Mouse (Mus musculus) CD4-positive, CD25-positive, alpha-beta regulatory T cell, adult 4 months (primary cell): Measurements from ENCODE around the gene Als2. TPM values are rescaled to one million over a fixed set of nuclear protein-coding genes. Genes with fewer than 3 reads are reported as not detected.

ENCODE experiments used
- ATAC-seq: one replicate; pipeline ENCODE4 v1.8.0; 2017
- polyA plus RNA-seq, 2 experiments: library from polyadenylated mRNA; unstranded; fragments of 100-300 nt; shearing (Covaris generic); gene quantifications; one replicate each; pipeline ENCODE4 v1.2.1; 2017

Gene Als2
- polyA plus RNA-seq, 2 experiments from 2014 or later, result 7.5 to 8.2 TPM

DNA sequence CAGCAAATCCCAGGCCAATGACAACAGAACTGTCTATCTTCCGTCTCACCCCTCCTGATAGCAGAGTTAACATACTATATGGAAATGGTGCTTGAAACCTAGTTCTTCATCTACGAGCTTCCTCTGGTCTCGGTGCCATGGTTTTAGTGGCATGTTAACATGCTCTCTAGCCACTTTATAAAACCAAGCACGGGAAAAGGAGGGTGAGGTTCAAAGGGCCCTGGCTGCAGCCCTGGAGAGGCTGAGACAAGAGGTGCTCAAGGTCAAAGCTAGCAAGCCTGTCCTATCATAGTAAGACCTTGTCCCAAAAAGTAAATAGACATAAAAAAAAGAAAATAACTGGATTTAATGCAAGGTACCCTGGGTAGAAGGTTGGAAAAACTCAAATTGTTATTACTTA is 25.4 kb downstream of the Als2 start:
- ATAC-seq, result no peak

DNA sequence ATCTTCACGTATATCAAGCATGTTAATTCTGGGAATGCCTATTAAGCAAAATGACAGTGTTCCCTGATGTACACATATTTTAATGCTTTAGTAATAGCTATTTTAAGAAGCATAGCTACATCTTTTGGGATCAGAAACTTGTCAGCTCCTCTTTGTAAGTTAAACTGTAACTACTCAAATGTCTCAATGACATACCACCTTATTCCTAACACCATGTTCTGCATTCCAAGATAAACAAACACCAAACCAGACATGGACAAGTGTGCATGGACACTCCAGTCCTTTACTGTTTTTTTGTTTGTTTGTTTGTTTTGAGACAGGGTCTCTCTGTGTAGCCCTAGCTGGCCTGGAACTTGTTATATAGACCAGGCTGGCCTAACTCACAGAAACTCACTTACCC is 28.7 kb downstream of the Als2 start:
- ATAC-seq, result no peak

DNA sequence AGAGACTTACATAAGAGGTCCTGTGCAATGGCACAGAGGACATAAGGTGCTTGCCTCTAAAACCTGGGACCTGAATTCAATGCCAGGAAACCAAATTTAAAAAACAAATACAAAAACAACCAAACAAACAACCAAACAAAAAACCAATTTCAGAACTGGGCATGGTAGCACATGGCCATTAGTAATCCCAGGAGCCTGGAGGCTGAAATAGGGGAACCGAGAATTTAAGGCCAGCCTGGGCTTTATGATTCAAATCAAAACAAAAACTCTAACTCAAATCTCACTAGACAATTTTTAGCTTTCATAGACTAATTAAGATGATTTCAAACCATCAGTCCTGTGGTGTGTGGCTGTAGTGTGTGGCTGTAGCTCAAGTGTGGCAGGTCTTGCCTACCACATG is 32.5 kb downstream of the Als2 start:
- ATAC-seq, result no peak

DNA sequence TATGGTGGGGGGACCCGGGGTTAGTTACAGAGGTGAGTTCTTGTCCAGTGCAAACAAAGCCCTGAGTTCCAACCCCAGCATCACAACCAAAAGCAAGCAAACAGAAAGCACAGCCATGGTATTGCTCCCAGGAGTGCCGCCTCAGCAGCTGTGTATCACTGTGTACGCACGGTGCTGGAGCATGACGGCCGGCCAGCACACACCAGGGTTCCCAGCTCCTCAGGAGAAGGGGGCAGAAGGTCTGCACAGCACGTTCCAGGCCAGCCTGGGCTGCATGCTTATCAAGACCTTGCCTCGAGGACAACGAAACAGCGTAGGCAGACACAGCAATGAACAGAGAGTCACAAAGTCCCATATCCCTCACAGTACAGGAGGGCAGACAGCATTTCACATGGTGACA is 34.7 kb downstream of the Als2 start:
- ATAC-seq, result no peak

DNA sequence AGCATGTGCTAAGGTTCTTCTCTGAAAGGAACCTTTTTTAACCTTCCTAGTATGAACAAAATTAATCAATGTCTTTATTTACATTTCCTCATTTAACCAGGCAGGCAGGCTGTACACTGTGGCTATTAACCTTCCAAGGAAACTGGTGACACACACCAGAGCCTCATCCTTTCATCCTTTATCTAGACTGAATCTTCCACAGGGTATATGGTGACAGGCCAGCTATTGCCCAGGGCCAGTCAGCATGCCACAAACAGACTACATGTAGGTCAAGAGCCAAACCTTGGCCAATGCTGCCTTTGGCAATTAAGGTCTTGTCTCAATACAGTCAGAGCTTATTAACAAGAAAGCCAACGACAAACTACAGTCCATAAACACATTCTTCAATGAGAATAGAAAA is 35.5 kb downstream of the Als2 start:
- ATAC-seq, result no peak

DNA sequence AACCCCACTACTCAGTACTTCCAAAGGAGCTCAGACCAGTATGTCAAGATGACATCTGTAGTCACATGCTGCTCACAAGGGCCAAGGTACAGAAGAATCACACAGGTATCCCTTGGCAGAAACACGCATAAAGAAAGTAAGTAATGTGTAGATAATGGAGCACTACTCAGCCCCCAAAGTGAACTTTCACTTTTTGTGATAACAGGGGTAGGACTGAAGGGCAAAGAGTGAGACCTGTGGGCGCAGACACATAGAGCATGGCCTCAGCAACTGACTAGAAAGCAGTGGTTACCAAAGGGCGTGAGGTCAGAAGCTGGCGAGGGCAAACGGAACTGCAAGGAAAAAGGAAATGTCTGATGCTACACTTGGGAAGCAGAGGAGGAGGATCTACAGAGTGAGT is 36.1 kb downstream of the Als2 start:
- ATAC-seq, result no peak

DNA sequence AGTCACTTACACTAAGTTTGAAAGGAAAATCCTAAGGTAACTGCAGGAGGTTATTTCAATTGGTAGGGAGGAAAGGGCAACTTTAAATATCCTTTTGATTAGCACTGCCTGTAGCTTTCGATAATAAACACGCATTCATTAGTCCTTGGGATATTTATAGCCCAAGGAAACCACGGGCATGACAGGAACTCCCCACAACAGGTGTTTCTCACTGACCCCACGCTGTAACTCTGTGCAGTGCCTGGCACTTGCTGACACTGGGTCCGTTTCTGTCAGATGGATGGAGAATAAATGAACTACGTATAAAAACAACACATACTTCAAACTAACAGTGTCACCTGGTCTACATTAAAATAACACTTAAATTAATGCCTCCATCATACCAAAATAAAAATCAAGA is 42.1 kb downstream of the Als2 start:
- ATAC-seq, result no peak

DNA sequence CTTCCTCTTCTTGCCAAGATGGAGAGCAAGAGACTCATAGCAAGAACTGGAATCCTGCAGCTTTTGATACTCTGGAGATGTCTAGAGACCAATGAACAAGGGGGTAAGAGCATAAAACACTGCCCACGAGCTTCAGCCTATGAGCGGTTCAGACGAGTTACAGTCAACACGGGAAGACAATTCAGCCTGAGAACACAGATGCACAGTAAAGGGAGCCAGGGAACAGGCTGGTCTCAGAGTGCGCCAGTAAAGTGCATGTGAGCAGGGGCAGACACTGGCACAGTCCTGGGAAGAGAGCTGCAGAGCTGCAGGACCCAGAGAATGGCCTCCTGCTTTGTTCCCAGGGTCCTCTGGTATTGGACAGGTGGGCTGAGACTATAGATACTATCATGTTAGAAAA is 49.2 kb downstream of the Als2 start:
- no peak for ATAC-seq

DNA sequence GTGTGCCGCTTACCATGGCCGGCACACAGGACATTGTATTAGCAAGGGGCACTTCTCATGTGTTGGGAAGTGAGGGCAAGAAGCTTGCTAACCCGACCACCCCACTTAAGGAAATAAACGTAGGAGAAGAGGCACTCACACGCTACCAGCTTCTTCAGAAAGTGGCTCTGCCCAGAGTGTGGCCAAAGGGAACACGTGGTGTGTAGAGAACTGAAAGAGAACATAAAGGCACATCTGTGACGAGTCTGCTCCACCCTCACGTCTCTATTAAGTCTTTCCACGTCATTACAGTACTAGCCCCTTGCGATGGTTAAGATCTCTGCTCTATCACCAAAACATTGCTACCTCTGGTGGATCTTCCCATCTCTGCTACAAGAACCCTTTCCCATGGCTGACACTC is 50.7 kb downstream of the Als2 start:
- ATAC-seq, result no peak

DNA sequence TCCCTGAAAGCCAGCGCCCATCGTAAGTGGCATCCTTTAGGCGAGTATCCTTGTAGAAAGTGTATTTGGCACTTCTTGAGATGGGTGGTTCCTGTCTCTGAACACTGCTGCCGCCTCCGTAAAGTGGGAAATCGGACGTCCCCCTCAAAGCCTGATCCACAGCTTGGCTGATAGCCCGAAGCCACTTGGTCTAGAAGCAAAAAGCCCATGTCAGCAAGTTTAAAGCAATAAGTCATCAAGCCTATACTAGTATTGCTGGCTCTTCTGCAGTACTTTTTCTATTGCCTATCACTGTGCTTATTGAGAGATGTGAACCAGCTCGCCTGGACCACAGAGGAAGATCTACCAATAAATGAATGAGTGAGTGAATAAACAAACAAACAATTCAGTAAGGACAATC is 51.6 kb downstream of the Als2 start:
- no peak for ATAC-seq

DNA sequence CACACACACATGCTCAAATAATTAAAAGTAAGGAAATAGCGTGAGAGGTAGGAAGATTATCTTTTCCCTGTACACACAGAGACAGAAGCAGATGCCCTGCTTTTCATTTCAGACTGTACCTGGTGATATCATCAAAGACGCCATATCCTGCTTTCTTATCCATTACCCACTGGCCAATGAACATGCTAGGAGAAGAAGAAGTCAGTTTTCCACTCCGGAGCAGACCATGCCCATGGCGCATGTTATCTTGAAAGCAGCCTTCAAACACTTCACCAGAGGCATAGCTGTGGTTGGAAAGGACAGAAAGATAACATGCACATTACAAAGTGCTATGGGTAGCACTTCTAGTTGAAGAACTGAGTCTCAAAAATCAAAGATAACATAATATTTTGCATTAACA is 54.0 kb downstream of the Als2 start:
- no peak for ATAC-seq

DNA sequence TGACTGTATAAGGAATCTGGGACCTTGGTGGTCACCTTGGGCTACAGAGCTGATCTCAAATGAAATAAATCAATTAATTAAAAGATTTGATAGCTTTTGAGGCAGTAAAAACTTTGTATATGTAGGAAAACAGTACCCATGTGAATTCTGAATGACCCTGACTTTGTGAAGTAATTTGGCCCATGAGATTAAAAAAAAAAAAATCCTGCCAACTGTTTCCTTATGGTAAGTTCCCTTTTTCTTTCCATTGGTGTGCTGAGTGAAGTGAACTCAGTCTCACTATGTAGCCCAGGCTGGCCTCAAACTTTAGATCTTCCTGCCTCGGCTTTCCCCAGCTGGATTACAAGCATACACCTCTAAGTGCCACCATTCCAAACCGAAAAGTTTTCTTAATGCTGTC is 54.7 kb downstream of the Als2 start:
- ATAC-seq, result no peak

DNA sequence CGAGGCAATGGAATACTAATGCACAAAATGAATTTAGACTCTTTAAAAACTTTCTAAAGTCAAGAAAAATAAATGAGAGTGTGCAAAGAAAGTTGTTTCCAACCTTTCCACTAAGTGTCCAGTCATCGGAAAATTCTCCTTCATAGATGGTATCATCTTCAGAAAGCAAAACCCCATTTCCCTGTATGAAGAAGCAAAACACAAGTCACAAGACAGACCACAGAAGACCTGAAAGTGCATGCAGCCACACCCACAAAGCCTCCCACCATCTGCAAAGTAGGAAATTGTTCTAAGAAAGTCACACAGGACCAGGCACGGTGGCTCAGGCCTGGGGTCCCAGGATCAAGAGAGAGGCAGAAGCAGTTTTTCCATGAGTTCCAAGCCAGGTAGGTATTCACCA is 57.0 kb downstream of the Als2 start:
- no peak for ATAC-seq

DNA sequence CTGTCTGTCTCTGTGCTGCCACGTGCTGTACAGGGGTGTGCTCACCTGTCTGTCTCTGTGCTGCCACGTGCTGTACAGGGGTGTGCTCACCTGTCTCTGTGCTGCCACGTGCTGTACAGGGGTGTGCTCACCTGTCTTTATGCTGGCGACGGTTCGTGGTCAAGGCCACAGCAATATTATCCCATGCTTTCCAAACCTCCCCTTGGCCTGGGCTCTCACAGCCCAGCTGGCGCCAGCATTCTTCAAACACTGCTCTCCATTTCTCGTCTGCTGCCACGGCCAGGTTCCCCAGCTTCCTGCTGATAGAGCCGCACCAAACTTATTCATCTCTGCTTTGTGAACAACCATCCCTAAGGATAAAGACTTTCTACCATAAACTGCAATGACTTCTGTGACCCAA is 58.6 kb downstream of the Als2 start:
- ATAC-seq, result no peak

DNA sequence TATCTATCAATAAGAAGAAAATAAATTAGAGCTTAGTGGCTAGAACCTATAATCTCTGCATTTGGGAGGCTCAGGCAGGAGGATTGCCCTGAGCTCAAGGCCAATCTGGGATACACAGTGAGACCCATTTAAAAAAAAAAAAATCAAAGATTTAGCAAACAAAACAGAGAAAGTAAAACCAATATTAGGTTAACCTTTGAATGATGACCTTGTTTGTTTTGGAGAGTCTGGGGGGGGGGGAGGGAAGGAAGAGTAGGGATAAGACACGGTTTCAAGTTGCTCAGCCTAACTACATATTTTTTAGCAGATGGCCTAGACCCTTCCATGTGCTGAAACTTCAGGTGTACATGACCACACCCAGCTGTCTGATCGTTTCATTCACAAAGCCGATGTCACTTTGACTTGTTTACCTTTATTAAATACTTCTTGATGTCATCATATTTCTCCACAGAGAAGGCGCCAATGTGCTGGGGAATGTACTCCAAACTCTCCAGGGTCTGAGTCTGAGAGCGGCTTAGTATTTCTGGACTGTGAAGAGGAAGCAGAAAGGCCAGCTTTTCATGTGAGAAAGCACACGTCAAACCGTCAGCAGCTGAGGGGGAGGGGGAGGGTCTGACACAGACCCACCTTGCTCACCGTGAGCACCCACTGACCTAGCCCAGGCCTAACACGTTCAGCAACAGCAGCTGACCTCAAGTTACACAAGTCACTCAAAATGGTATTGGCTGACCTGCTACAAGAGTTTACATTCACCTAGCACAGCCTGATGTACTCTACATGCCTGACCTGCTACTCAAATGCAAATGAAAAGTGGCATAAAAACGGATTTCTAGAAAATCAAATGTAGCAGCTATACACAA is 62.3 kb downstream of the Als2 start:
- ATAC-seq, result no peak

DNA sequence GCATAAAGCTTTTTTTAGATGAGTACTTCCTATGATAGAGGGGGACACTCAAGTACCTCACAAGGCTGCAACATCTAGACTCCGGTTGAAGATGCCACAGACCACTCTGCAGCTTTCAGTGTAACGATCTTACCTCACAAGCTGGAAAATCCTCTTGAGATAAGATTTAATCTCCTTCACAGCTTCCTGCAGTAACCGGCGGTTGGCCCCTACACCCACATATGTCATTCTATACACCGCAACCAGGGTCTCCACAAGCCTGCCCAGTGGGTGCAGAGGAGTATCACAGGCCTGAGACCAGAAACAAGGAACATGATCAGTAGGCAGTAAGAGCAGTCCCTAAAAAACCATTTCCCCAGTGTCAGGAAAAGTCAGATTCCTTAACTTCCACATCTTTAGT is 64.0 kb downstream of the Als2 start:
- ATAC-seq, result no peak

DNA sequence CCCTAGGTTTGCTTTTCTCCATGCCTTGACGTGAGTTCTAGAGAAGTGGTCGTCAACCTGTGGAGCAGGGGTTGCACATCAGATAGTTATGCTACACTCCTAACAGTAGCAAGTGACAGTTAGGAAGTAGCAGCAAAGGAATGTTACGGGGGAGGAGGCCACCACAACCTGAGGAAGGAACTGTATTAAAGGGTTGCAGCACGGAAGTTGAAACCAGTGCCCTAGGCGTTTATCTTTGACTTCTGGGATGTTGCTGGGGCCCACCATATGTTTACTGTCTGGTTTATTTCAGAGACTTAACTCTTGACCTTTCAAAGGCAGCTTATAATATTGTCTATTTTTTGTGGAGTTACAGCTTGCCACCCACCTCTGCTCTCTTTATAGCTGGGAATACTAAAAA is 65.2 kb downstream of the Als2 start:
- no peak for ATAC-seq

DNA sequence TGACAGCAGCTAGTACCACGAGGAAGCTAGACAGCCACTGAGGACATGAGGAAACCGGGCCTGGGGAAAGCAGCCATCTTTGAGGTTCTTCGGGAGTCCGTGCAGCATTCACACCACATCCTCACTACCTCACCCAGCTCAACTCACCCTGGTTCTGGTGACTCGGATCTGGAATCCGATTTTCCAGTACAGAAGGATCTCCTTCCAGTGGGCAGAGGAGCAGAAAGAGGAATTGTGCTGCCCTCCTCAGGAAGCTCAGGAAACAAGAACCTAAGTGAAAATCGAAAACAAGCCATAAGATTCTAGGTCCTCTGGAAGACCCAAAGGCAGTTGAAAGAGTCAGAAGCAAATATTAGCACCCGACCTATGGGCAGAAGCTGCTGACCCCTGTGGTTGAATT is 66.7 kb downstream of the Als2 start:
- ATAC-seq, result no peak

DNA sequence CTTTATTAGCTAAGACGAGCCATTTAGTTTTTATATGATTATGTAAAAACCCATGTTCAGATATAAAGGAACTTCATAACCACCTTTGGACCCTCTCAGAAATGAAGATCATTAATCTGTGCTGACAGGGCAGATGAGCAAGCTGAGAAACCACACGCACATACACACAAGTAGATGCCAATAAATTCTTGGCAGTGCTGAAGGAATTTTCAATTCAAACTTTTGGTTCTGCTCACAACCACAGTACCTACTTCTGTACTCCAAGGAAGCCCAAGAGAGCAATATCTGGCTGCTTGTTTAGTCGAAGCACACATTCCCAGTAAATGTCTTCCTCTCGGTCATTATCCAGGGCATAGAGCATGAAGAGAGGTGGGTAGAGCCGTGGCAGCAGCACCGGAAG is 67.4 kb downstream of the Als2 start:
- ATAC-seq, result no peak

DNA sequence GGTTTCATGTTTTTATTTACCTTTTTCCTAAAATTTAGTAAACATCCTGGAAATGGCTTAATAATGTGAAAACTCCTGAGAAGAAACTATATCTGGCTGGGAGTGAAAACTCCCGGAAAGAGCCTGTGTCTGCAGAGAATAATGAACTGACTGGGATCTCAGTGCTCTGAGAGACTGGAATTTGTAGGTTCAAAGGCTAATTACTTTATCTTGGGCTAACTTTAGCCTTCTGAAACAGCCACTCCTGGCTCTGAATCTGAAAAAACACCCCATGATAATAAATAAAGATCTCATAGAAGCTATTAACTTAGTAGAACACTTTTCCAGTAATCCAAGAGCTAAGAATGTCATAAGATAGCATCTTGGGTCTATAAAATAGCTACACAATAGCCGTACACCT is 68.5 kb downstream of the Als2 start:
- no peak for ATAC-seq

DNA sequence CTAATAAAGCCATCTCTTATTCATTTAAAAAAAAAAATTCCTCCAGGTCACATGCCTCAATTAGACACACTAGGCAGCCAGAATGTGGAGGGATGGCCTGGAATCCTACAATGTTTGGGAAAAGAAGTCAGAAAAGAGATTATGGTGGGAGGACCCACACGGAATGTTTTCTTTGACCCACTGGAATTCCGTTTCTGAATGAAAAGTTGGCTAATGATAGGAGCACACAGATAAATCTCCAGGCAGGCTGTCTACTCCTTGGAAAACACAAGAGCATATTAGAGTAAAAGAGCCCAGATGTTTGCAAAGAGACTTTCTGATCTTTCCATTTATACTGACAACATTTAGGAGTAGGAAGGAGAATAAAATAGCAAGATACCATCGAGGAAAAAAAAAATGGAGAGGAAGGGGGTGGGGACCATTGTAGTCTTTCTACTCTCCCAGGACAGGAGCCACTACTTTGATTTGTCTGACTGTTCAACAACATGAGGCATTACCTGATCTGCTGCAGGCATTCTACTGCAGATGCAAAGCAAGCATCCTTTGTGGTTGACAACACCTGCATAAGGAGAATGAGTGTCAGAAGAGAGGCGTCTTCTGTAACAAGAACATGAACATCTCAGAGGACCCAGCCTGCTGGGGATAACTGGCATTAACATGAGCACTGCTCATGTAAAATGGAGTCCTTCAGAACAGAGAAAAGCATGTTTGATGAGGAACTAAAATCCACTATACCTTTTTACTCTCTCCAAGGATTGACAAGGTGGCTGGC is 69.2 kb downstream of the Als2 start:
- ATAC-seq, result no peak

DNA sequence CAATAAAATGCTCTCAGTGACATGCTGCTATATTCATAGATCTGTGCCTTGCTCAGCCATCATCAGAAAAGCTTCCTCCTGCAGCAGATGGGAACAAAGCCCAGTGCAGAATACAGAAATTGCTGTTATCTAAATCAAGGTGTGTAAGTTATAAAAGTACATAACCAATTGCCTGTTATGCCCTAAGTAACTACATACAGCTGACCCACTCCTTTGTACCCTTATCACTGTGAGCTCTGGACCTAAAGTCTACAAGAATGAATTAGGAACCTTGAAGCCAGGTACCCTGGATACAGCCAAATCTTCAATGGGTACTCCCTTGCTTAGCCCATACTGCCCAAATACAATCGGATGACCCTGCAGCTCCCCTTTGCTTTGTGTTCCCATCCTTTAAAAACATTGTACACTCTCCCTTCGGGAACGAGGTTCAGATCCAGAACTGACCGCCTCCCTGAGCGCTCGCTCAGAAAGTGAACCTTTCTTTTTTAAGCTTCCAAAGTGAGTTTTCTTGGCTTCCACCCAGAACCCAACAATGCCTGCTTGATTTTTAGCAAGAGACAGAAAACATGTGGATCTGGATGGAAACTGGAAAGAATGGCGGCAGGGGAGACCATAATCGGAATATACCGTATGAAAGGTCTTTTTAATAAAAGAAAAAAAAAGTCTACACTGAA is 70.7 kb downstream of the Als2 start:
- ATAC-seq, result no peak

DNA sequence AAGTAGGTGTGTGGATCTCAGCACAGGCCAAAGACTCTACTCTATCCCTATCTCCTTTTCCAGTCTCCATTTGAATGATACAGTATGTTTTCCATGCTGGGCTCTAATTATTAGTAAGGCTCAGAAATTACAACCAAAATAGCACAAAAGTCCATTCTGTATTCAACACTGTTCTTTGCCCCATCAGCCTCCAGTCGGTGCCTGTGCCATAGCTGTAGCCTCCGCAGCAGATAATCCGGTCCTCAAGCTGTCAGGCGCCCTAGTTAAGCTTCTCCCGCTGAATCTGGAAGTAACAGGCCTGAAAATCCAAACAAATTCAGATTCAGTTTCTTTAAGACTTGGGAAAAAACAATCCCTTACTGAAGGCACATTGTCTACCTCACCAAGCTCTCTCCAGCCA is 73.1 kb downstream of the Als2 start:
- no peak for ATAC-seq

DNA sequence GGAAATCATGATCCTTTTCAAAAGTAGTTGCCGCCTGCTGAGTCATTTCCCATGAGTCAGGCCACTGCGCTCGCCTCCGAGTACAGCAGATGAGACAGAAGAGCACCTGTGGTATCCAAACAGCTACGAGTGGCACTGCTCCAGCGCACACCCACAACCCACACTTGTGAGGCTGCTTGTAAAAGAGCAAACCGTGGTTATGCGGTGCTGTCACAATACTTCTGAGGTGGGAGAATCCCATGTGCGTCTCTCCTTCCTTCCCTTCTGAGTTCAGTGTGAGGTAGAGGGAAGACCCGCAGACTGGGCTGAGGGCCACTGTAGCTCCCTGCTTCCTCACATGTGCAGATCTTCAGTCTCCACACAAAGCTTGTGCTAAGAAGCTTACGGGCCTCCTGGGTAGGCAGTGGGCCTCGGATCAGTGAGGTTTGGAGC is 74.0 kb downstream of the Als2 start, which contains the start of gene Mpp4:
Gene Mpp4, minus strand, starts transcription at position 360 of the 432 bp plus-strand sequence.
- ATAC-seq, result no peak
